Mouse (Mus musculus) heart, postnatal 14 days (tissue): ENCODE results near the gene Skil. TPM values are rescaled to one million over a fixed set of nuclear protein-coding genes. Genes with fewer than 3 reads are reported as not detected.

Experiments
- DNase-seq, 2 experiments: peaks; one replicate each; pipeline ENCODE4 v3.0.0; 2021 to 2022
- intact Hi-C: fragments of 180-260 bp; cut with DNase I; formaldehyde crosslinking; loops from one replicate; pipeline ENCODE4 v1.15.1; 2025
- total RNA-seq, 2 experiments: library from RNA; stranded (reverse); gene quantifications; 2 replicates each; pipeline ENCODE4 v1.2.3; 2021

Skil gene
- total RNA-seq, 2 experiments from 2014 or later = 19.6 to 23.4 TPM

DNA sequence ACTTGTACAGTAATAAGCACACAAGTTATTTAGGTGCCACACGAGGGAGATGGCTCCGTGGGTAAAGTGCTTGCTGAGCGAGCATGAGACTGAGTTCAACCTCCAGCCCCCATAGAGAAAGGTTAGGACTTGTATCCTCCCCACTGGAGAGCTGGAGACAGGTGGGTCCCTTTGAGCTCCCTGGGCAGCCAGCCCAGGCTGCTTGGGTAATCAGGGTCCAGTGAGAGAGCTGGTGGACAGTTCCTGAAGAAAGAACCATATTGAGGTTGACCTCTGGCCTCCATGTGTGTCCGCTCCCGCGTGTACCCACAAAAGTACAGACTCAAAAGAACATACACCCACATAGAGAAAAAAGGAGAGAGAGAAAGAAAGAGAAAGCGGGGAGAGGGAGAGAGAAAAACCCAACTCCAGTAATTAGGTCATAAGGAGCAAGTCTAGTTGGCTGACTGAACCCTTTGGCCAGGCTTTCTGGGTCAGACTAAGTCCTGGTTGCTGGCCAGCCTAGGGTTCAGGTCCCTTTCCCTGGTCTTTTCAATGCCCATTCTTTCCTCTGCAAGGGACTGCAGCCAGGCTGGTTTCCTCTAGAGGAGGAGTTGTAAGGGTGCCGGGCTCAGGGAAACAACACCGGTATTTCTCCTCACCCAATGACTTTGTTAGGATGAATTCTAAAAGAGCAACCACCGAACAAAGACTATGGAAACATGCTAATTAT lies 13.9 kb upstream of the Skil start:
- intact Hi-C loops = no loop called here
- no peak for DNase-seq

GRCm38 (mm10) chr3:31082838-31083506 lies 11.9 kb upstream of the Skil start:
- intact Hi-C loops = no loop called here
- DNase-seq = no peak

- peak; percentile 20 to 47 for DNase-seq
Measured at GRCm38 (mm10) chr3:31083507-31084245, 11.2 kb upstream of the Skil start.

DNA sequence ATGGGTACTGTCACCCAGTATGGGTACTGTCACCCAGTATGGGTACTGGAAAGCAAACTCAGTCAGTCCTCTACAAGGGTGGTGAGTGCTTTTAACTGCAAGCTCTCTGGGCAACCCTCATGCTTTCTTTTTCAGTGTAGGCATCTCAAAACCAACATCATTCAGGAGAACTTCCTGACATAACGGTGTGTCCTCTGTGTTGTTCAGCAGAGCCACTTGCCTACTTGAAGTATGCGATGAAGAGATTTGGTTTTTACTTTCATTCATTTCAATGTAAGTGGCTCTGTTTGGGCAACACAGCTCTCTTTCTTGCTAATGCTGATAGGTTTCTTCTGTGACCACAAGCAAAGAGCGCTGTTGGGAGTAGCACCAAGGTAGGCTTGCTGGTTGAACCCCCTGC lies 9.9 kb upstream of the Skil start:
- intact Hi-C loops = no loop called here

More at GRCm38 (mm10) chr3:31083507-31084245, 11.2 kb upstream of the Skil start:
- intact Hi-C loops = no loop called here

GRCm38 (mm10) chr3:31088789-31089775 lies 5.8 kb upstream of the Skil start:
- DNase-seq = no peak
- intact Hi-C loops = no loop called here

More for the DNA sequence above, 9.9 kb upstream of the Skil start:
- no peak for DNase-seq

GRCm38 (mm10) chr3:31089956-31090355 lies 4.9 kb upstream of the Skil start:
- intact Hi-C loops = no loop called here
- no peak for DNase-seq

- intact Hi-C loops = loop anchor here (2.0 kb wide), 1 partner anchor 36 kb away; no protein-coding TSS in a partner anchor
- DNase-seq = peak in 1 of 2 experiments; percentile 33
Measured at GRCm38 (mm10) chr3:31093196-31093595, 1.7 kb upstream of the Skil start.

GRCm38 (mm10) chr3:31093627-31094351 lies 1.1 kb upstream of the Skil start:
- DNase-seq = peak; percentile 73 to 80
- intact Hi-C loops = loop anchor here (2.0 kb wide), 1 partner anchor 37 kb away; no protein-coding TSS in a partner anchor

DNA sequence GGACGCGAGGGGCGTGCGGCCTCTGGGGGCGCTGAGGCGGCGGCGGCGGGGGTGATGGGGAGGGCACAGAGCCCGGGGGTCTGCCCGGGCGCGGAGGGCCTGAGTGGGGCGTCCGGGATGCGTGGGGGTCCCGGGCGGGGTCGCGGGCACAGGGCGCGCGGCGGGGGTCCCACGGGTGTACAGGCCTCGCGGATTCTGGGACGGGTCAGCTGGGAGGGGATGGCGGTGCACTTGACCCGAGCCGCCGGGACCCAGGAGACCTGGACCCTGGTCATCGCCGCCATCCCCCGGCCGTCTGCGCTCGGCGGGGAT lies 277 bp downstream of the Skil start:
- intact Hi-C loops = loop anchor here (5.0 kb wide), 1 partner anchor 42 kb away; no protein-coding TSS in a partner anchor
- DNase-seq = no peak

- intact Hi-C loops = loop anchor here (5.0 kb wide), 1 partner anchor 42 kb away; no protein-coding TSS in a partner anchor
- peak; percentile 51 for DNase-seq
Measured at GRCm38 (mm10) chr3:31095491-31096154, 765 bp downstream of the Skil start.

DNA sequence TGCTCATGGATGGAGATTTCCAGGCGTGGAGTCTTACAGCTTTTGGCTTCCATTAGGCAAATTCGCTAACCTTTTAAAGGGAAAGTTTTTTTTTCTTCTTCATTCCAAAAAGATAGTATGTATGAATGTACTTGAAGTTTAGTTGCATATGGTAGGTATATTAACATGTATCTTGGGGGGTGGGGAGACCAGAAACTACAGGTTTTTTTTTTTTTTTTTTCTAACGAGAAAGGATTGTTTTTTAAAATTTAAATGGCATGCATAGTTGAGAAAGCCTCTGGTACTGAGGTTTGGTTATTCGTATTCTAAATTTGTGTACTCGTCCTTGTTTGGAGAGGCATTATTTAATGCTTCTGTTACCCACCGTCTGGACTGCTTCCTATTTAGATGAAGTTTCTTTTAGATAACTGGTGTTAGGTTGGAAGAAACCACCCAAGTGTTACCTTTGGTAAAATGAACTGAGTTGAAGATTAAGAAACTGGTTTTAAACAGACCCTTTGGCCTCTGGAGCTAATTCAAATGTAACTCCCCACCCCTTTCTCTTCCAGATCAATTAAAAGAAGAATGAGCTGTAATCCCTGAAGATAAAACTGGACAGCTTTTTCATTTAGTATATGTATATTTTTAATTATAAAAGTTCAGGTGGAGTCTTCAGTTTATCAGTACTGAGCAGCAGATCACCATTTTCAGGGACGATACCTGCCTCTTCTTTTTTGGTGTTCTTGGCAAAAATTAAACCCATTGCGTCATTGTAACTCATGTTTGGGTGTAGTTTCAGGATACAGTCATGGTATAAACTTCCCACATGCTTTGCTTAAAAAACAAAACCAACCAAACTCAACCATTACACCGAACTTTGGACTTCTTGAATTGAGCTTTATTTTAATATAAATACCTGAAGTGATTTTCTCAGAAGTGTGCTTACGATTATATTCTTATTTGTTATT lies 1.6 kb downstream of the Skil start:
- intact Hi-C loops = loop anchor here (5.0 kb wide), 1 partner anchor 41 kb away; no protein-coding TSS in a partner anchor
- no peak for DNase-seq

- intact Hi-C loops = loop anchor here (5.0 kb wide), 1 partner anchor 40 kb away; no protein-coding TSS in a partner anchor
- no peak for DNase-seq
Measured at GRCm38 (mm10) chr3:31097102-31097720, 2.4 kb downstream of the Skil start.

- no peak for DNase-seq
- intact Hi-C loops = loop anchor here (5.0 kb wide), 1 partner anchor 39 kb away; no protein-coding TSS in a partner anchor
Measured at GRCm38 (mm10) chr3:31097976-31098375, 3.1 kb downstream of the Skil start.

DNA sequence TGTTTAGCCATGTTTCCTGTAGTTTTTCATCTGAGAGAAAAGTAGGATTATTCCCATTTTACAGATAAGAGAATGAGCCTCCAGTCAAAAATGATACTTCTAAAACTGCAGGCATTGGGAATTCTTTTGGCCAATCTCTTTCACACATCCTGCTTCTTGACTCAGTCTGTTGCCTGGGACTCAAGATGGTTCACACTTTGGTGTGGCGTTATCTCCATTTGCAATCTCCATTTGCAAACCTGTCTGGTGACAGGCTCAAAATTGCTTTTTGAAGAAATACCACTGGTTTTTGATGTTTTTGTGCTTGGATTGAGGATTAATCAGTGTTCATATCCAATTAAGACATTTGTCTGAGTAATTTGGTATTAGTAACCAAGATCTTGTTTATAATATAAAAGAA lies 3.7 kb downstream of the Skil start:
- intact Hi-C loops = loop anchor here (5.0 kb wide), 1 partner anchor 39 kb away; no protein-coding TSS in a partner anchor
- DNase-seq = no peak

GRCm38 (mm10) chr3:31100026-31100425 lies 5.2 kb downstream of the Skil start:
- DNase-seq = no peak
- intact Hi-C loops = no loop called here

DNA sequence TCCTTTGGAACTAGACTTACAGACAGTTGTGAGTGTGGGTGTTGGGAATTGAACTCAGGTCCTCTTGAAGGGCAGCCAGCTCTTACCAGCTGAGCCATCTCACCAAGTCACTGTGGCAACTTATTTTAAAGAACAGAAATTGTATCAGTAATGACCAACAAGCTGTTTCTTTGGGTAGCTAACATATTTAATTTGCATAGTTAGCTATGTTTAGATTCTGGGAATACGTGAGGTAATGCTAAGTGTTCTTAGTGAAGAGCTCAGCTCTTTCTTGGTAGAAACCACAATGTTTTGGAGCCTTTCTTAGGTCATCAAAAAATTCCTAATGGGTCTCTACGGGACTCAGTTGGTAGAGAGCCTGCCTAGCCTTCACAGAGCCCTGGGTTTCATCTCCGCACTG lies 5.9 kb downstream of the Skil start:
- intact Hi-C loops = no loop called here
- no peak for DNase-seq

DNA sequence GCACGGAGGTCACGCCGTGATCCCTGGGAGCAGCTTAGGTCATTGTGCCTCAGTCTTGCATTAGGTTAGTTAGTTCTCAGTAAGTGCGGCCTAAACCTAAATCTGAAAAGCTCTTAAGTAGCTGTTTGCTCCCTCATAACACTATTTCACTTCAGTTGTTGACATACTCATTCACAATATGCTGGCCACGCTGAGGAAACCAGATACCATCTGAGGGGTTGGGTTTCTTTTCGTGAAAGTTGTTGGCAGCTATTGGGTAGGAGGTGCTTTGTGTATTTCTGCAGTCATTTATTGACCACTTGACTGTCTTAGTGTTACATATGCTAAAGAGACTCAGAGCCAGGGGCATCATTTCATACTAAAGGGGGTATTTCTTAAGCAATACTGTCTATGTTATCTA lies 10.1 kb downstream of the Skil start:
- no peak for DNase-seq

More for the DNA sequence above, 10.1 kb downstream of the Skil start:
- intact Hi-C loops = no loop called here
